8 mouse cellular contexts compared by ENCODE assay signal in the genomic region with DNA sequence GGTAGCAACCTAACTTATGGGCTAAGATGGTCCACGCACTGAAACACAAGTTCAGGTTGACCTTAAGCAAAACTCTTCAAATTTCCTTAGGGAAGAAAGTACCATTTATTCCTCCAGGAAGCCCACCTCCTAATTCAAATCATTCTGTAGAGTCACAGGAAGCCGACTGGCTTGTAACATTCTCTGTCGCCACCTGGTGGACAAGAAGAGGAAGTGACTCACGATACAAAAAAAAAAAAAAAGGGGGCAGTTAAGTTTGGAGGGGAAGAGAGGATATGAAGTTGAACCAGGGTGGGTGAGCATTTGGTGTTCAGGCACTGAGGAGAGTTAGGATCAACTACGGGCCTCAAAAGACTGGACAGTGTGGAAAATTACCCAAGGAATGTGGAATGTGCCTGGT. TPM values are rescaled to one million over a fixed set of nuclear protein-coding genes. Genes with fewer than 3 reads are reported as not detected.
A peak's percentile ranks its signal among the peaks of the same experiment; 100 is the strongest.
DNase-seq lines count a peak whose midpoint lies in the region; ATAC-seq and TF ChIP-seq lines count a peak whose summit lies in the region.

No protein-coding gene starts in this region.

- TF ChIP-seq CTCF in heart, adult 2 months (IDR thresholded peaks at IDR 0.05), result peak; percentile 81
- TF ChIP-seq CTCF in midbrain, postnatal 0 days (IDR thresholded peaks at IDR 0.05), result peak; percentile 82

- no peak overlapping the region for H3K27ac ChIP-seq in heart, adult 2 months
- H3K27ac ChIP-seq in midbrain, postnatal 0 days (ENCODE audit: low read depth, low read length), result no peak overlapping the region
- H3K27ac ChIP-seq in midbrain, embryonic 16.5 days (ENCODE audit: low read length), result no peak overlapping the region

- H3K27me3 ChIP-seq in heart, adult 2 months (ENCODE audit: control insufficient read depth, insufficient read depth, low read length), result no peaks in the 10 kb centered on the region
- H3K27me3 ChIP-seq in midbrain, postnatal 0 days (ENCODE audit: insufficient read depth, low read length), result no peaks in the 10 kb centered on the region
- H3K27me3 ChIP-seq in midbrain, embryonic 16.5 days (ENCODE audit: control insufficient read depth, insufficient read depth, low read depth, low read length), result no peaks in the 10 kb centered on the region

- TF ChIP-seq POLR2A in heart, adult 2 months (IDR thresholded peaks at IDR 0.05; ENCODE audit: insufficient read depth, low read depth, low read length), result no peak

- no peaks in the 10 kb centered on the region for H3K36me3 ChIP-seq in heart, adult 2 months (ENCODE audit: control insufficient read depth, insufficient read depth, low read length)
- H3K36me3 ChIP-seq in midbrain, postnatal 0 days (ENCODE audit: insufficient read depth, low read length), result no peaks in the 10 kb centered on the region
- no peaks in the 10 kb centered on the region for H3K36me3 ChIP-seq in midbrain, embryonic 16.5 days (ENCODE audit: control insufficient read depth, insufficient read depth, low read length)

- no peak overlapping the region for H3K4me3 ChIP-seq in heart, adult 2 months
- H3K4me3 ChIP-seq in midbrain, postnatal 0 days (ENCODE audit: low read depth, low read length), result no peak overlapping the region
- no peak overlapping the region for H3K4me3 ChIP-seq in midbrain, embryonic 16.5 days (ENCODE audit: low read depth, low read length)

- H3K9ac ChIP-seq in heart, adult 2 months (ENCODE audit: low read depth, low read length), result no peak overlapping the region
- H3K9ac ChIP-seq in midbrain, postnatal 0 days (replicated peaks; ENCODE audit: low read length, poor library complexity, severe bottlenecking), result no peak overlapping the region
- H3K9ac ChIP-seq in midbrain, embryonic 16.5 days (ENCODE audit: low read depth, low read length), result no peak overlapping the region

- H3K79me2 ChIP-seq in heart, adult 2 months (replicated peaks; ENCODE audit: control insufficient read depth, insufficient read depth, low read length), result no peaks in the 10 kb centered on the region

- WGBS in heart, adult 2 months, result 16% methylated on average over 5 of the region's 5 CpGs
- WGBS in midbrain, postnatal 0 days, result 13% methylated on average over 5 of the region's 5 CpGs
- 20% methylated on average over 5 of the region's 5 CpGs for WGBS in midbrain, embryonic 16.5 days

- no peaks in the 10 kb centered on the region for H3K4me1 ChIP-seq in heart, adult 2 months (ENCODE audit: control insufficient read depth, insufficient read depth, low read length)
- no peaks in the 10 kb centered on the region for H3K4me1 ChIP-seq in midbrain, postnatal 0 days (ENCODE audit: insufficient read depth, low read length)
- no peaks in the 10 kb centered on the region for H3K4me1 ChIP-seq in midbrain, embryonic 16.5 days (ENCODE audit: control insufficient read depth, insufficient read depth, low read length)

- H3K9me3 ChIP-seq in midbrain, postnatal 0 days (ENCODE audit: low read length), result no peaks in the 10 kb centered on the region
- H3K9me3 ChIP-seq in midbrain, embryonic 16.5 days (replicated peaks; ENCODE audit: control insufficient read depth, low read length, poor library complexity, severe bottlenecking), result no peaks in the 10 kb centered on the region

- intact Hi-C loops in heart, adult 2 months (cut with DNase I), result loop anchor here (5.0 to 10.0 kb wide), 2 partner anchors 404 to 622 kb away; no protein-coding TSS in a partner anchor

- no peak for TF ChIP-seq EP300 in heart, adult 2 months (IDR thresholded peaks at IDR 0.05; ENCODE audit: insufficient read depth, low read depth, low read length)

- peak in 1 of 2 experiments; percentile 2 for DNase-seq in heart, adult 2 months
- DNase-seq in heart, adult 11 months, result no peak
- peak; percentile 43 for DNase-seq in midbrain, postnatal 0 days (ENCODE audit: low spot score)
- DNase-seq in embryo, embryonic 10 days (ENCODE audit: low spot score), result peak; percentile 50
- peak; percentile 63 for DNase-seq in retina, embryonic 14.5 days (ENCODE audit: low spot score)
- no peak for DNase-seq in right cerebral cortex, postnatal 4 days
- DNase-seq in urinary bladder, postnatal 4 days (ENCODE audit: low spot score in 2 of 2), result no peak

- ATAC-seq in midbrain, postnatal 0 days (ENCODE audit: low FRiP score), result no peak
- no peak for ATAC-seq in midbrain, embryonic 16.5 days

- H3K4me2 ChIP-seq in midbrain, postnatal 0 days (ENCODE audit: low read depth, low read length, poor library complexity, severe bottlenecking), result no peak overlapping the region
- H3K4me2 ChIP-seq in midbrain, embryonic 16.5 days (ENCODE audit: low read length), result no peak overlapping the region

RNA-seq across cellular contexts. Expression of a gene that starts 18.6 kb away (rescaled TPM):
- 1 to 10 TPM; 7.8 to 8.8 TPM for total RNA-seq in heart, adult 2 months (2021)
- polyA plus RNA-seq in heart, adult 2 months (2012; rRNA removed), result 4.6 and 6.9 TPM in 2 replicates
- total RNA-seq in midbrain, postnatal 0 days (2014; rRNA removed), result 5.3 and 7.1 TPM in 2 replicates
- 5.8 and 6.8 TPM in 2 replicates for polyA plus RNA-seq in midbrain, postnatal 0 days (2015; fragmentation: Nextera tagmentation; extraction: Ambion mirVana)
- 8.1 and 9.7 TPM in 2 replicates for polyA plus RNA-seq in midbrain, embryonic 16.5 days (2015; fragmentation: Nextera tagmentation; extraction: Ambion mirVana)

Comparison
In these comparisons a context has a peak if more than half of its experiments do, and no peak if none do; other contexts are left out.
1. DNase-seq: peak in midbrain, postnatal 0 days (single experiment), embryo, embryonic 10 days (single experiment) and retina, embryonic 14.5 days (single experiment); none in heart, adult 11 months (single experiment), right cerebral cortex, postnatal 4 days (single experiment) and urinary bladder, postnatal 4 days (0 of 2).